Mouse (Mus musculus): ENCODE data around the gene Olfr1167. TPM values are rescaled to one million over a fixed set of nuclear protein-coding genes. Genes with fewer than 3 reads are reported as not detected.
"Not testable (repeated sequence)": the region's sequence is repeated elsewhere in the genome, so short reads cannot be mapped to it uniquely, and the experiment has no call there.

Gene Olfr1167
- not detected in 2 replicates for polyA plus RNA-seq (2016; fragmentation: Nextera tagmentation; extraction: Ambion mirVana)

DNA sequence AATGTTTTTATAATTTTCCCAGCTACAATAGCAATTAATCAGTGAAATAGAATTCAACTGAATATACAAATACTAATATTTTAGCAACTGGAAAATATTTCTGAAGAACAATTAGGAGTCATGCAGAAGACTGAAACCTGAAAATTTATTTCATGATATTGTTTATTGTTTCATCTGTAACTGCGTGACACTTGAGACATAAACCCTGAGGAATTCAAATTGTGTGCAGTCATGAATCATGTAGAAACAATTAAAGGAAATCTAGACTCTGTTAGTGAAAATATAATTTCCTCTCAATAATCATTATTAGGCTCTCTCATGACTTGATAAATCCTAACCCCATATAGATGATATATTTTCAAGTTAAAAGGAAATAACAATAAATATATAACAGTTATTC is at the start of gene Olfr1167:
Gene Olfr1167, minus strand, starts transcription at position 101 of the 400 bp plus-strand sequence.
- WGBS, result 93% methylated on average over 1 of the region's 1 CpGs

DNA sequence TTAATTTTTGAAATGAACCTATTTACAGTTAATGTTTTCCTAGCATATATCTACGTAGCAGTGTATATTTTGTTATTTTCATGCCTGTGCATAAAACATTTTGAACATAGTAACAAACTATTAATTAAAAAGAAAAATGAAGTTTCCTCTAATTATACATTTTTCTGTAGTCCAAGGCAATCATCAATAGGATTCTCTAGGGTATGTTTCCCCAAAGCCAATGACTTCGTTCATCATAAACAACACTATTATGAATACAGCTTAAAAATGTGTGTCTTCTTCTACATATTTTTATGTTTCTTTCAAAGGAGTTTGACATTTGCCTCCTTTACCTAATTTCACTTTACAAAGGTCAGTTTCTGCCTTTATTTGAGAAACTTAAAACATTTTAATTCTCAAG is 26.6 kb upstream of the Olfr1167 start, which contains the start of gene Olfr1168:
Gene Olfr1168, plus strand, starts transcription at position 301 of the 400 bp plus-strand sequence.
- WGBS, result 92% methylated on average over 2 of the region's 2 CpGs
- ATAC-seq (ENCODE audit: low FRiP score), result no peak
- no peak within 1 kb of the TSS for H3K4me2 ChIP-seq
- H3K4me3 ChIP-seq (replicated peaks), result no peak within 1 kb of the TSS
- H3K4me1 ChIP-seq, result no peaks in the 10 kb centered on the region
- no peaks in the 10 kb centered on the region for H3K27me3 ChIP-seq
- H3K9ac ChIP-seq, result no peak within 1 kb of the TSS
- no peaks in the 10 kb centered on the region for H3K36me3 ChIP-seq (replicated peaks)
- no peaks in the 10 kb centered on the region for H3K9me3 ChIP-seq
- no peak within 1 kb of the TSS for H3K27ac ChIP-seq

More for the DNA sequence above, at the start of gene Olfr1167:
- not testable (repeated sequence) for H3K9me3 ChIP-seq; H3K4me1 ChIP-seq; H3K9ac ChIP-seq; ATAC-seq (ENCODE audit: low FRiP score); H3K36me3 ChIP-seq (replicated peaks); H3K4me3 ChIP-seq (replicated peaks); H3K27me3 ChIP-seq; H3K27ac ChIP-seq; H3K4me2 ChIP-seq

DNA sequence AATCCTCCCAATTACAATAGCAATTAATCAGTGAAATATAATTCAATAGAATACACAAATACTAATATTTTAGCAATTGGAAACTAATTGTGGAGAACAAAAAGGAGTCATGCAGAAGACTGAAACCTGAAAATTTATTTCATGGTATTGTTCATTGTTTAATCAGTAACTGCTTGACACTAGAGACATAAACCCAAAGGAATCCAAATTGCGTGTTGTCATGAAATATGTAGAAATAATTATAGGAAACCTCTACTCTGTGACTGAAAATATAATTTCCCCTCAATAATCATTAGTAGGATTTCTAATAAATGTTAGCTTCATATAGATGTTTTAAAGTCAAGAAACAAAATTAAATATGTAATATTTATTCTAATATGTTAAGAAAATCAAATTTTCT is 26.8 kb downstream of the Olfr1167 start, which contains the start of gene Olfr1166:
Gene Olfr1166, minus strand, starts transcription at position 101 of the 400 bp plus-strand sequence.
- no peaks in the 10 kb centered on the region for H3K36me3 ChIP-seq (replicated peaks)
- no peak within 1 kb of the TSS for H3K27ac ChIP-seq
- no peak within 1 kb of the TSS for H3K9ac ChIP-seq
- no peaks in the 10 kb centered on the region for H3K9me3 ChIP-seq
- H3K27me3 ChIP-seq, result no peaks in the 10 kb centered on the region
- no peak within 1 kb of the TSS for H3K4me3 ChIP-seq (replicated peaks)
- ATAC-seq (ENCODE audit: low FRiP score), result no peak
- 90% methylated on average over 1 of the region's 1 CpGs for WGBS
- no peaks in the 10 kb centered on the region for H3K4me1 ChIP-seq
- no peak within 1 kb of the TSS for H3K4me2 ChIP-seq

Other genes starting within 250 kb of the Olfr1167 start
- gene Olfr1155, start 210.1 kb downstream of the Olfr1167 start, polyA plus RNA-seq (2016; fragmentation: Nextera tagmentation; extraction: Ambion mirVana), result not detected in 2 replicates
- not detected in 2 replicates for gene Olfr1156, start 202.1 kb downstream of the Olfr1167 start, polyA plus RNA-seq (2016; fragmentation: Nextera tagmentation; extraction: Ambion mirVana)
- gene Olfr1157, start 186.9 kb downstream of the Olfr1167 start, polyA plus RNA-seq (2016; fragmentation: Nextera tagmentation; extraction: Ambion mirVana), result not detected in 2 replicates
- not detected in 2 replicates for gene Olfr74, start 180.5 kb downstream of the Olfr1167 start, polyA plus RNA-seq (2016; fragmentation: Nextera tagmentation; extraction: Ambion mirVana)
- not detected in 2 replicates for gene Olfr1158, start 165.1 kb downstream of the Olfr1167 start, polyA plus RNA-seq (2016; fragmentation: Nextera tagmentation; extraction: Ambion mirVana)
- gene Olfr1160, start 146.9 kb downstream of the Olfr1167 start, polyA plus RNA-seq (2016; fragmentation: Nextera tagmentation; extraction: Ambion mirVana), result not detected in 2 replicates
- not detected in 2 replicates for gene Olfr1161, start 132.4 kb downstream of the Olfr1167 start, polyA plus RNA-seq (2016; fragmentation: Nextera tagmentation; extraction: Ambion mirVana)
- not detected in 2 replicates for gene Olfr73, start 117.5 kb downstream of the Olfr1167 start, polyA plus RNA-seq (2016; fragmentation: Nextera tagmentation; extraction: Ambion mirVana)
- gene Olfr1162, start 104.1 kb downstream of the Olfr1167 start, polyA plus RNA-seq (2016; fragmentation: Nextera tagmentation; extraction: Ambion mirVana), result not detected in 2 replicates
- not detected in 2 replicates for gene Olfr1163, start 83.4 kb downstream of the Olfr1167 start, polyA plus RNA-seq (2016; fragmentation: Nextera tagmentation; extraction: Ambion mirVana)
- not detected in 2 replicates for gene Olfr1164, start 61.2 kb downstream of the Olfr1167 start, polyA plus RNA-seq (2016; fragmentation: Nextera tagmentation; extraction: Ambion mirVana)
- gene Olfr1166, start 26.9 kb downstream of the Olfr1167 start, polyA plus RNA-seq (2016; fragmentation: Nextera tagmentation; extraction: Ambion mirVana), result not detected in 2 replicates
- gene Olfr1168, start 26.7 kb upstream of the Olfr1167 start, polyA plus RNA-seq (2016; fragmentation: Nextera tagmentation; extraction: Ambion mirVana), result not detected in 2 replicates
- gene Olfr1170, start 73.1 kb upstream of the Olfr1167 start, polyA plus RNA-seq (2016; fragmentation: Nextera tagmentation; extraction: Ambion mirVana), result not detected in 2 replicates
- not detected in 2 replicates for gene Olfr1173, start 124.7 kb upstream of the Olfr1167 start, polyA plus RNA-seq (2016; fragmentation: Nextera tagmentation; extraction: Ambion mirVana)
- gene Olfr1174-ps, start 159.9 kb upstream of the Olfr1167 start, polyA plus RNA-seq (2016; fragmentation: Nextera tagmentation; extraction: Ambion mirVana), result not detected in 2 replicates
- gene Olfr1175-ps, start 172.0 kb upstream of the Olfr1167 start, polyA plus RNA-seq (2016; fragmentation: Nextera tagmentation; extraction: Ambion mirVana), result not detected in 2 replicates
- gene Olfr1176, start 181.5 kb upstream of the Olfr1167 start, polyA plus RNA-seq (2016; fragmentation: Nextera tagmentation; extraction: Ambion mirVana), result not detected in 2 replicates
- gene Olfr1177-ps, start 191.3 kb upstream of the Olfr1167 start, polyA plus RNA-seq (2016; fragmentation: Nextera tagmentation; extraction: Ambion mirVana), result not detected in 2 replicates
- gene Olfr1178, start 231.9 kb upstream of the Olfr1167 start, polyA plus RNA-seq (2016; fragmentation: Nextera tagmentation; extraction: Ambion mirVana), result not detected in 2 replicates

All from forebrain, embryonic 12.5 days (tissue).